Mouse (Mus musculus): ENCODE measurements around the gene 1700012A03Rik. TPM values are rescaled to one million over a fixed set of nuclear protein-coding genes. Genes with fewer than 3 reads are reported as not detected.

1700012A03Rik gene
- total and polyA plus RNA-seq, 3 experiments, result not detected

DNA sequence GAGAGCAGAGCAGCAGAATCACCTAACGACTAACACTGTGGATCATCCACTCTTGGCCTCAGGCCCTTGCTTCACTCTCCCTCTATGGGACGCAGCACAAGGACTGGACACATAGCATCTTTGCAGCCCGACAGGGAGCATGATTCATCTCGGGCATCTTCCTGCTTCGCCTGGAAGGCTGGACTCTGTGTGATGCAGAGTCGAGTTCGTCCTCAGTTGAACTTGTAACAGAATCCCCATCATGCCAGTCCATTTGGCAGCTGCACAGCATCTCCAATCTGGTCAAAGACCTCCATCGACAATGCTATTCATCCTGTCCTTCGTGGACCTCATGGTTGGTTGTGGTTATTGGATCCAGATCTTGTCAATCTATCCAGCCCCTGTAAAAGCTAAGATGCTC, 11.2 kb downstream of the 1700012A03Rik start:
- no peak overlapping the region for H3K4me3 ChIP-seq (replicated peaks in 1 of 3; ENCODE audit: low read depth in 2 of 3, low read length in 2 of 3, poor library complexity in 1 of 3)
- H3K4me1 ChIP-seq (ENCODE audit: control insufficient read depth in 1 of 2, insufficient read depth in 2 of 2), result no peaks in the 10 kb centered on the region
- no peaks in the 10 kb centered on the region for H3K9me3 ChIP-seq (replicated peaks; ENCODE audit: low read length)
- no peak for DNase-seq (ENCODE audit: extremely low read depth)
- H3K27me3 ChIP-seq (replicated peaks), result peaks cover 91% of the 10 kb centered on the region
- in situ Hi-C loops (cut with MboI; ENCODE audit: low pct_ligation_motif_present, low pct_unique_long_range_greater_than_20kb, low sequenced_read_pairs), result no loop called here
- TF ChIP-seq POLR2A (IDR thresholded peaks at IDR 0.05; ENCODE audit: low read depth, low read length), result no peak
- H3K9ac ChIP-seq (ENCODE audit: insufficient read depth, low read depth), result no peak overlapping the region
- no peak overlapping the region for H3K27ac ChIP-seq (ENCODE audit: insufficient read depth, low read depth)
- H3K79me2 ChIP-seq (replicated peaks; ENCODE audit: control insufficient read depth, extremely low read depth, insufficient read depth, poor library complexity, severe bottlenecking), result no peaks in the 10 kb centered on the region
- H3K4me2 ChIP-seq (ENCODE audit: insufficient read depth, low read depth, poor library complexity, severe bottlenecking), result no peak overlapping the region
- dilution Hi-C loops (cut with MboI; ENCODE audit: extremely low pct_ligation_motif_present, extremely low pct_unique_long_range_greater_than_20kb, low sequenced_read_pairs), result no loop called here
- H3K36me3 ChIP-seq (replicated peaks in 1 of 2; ENCODE audit: control insufficient read depth in 1 of 2, insufficient read depth in 1 of 2, low read length in 1 of 2), result no peaks in the 10 kb centered on the region

DNA sequence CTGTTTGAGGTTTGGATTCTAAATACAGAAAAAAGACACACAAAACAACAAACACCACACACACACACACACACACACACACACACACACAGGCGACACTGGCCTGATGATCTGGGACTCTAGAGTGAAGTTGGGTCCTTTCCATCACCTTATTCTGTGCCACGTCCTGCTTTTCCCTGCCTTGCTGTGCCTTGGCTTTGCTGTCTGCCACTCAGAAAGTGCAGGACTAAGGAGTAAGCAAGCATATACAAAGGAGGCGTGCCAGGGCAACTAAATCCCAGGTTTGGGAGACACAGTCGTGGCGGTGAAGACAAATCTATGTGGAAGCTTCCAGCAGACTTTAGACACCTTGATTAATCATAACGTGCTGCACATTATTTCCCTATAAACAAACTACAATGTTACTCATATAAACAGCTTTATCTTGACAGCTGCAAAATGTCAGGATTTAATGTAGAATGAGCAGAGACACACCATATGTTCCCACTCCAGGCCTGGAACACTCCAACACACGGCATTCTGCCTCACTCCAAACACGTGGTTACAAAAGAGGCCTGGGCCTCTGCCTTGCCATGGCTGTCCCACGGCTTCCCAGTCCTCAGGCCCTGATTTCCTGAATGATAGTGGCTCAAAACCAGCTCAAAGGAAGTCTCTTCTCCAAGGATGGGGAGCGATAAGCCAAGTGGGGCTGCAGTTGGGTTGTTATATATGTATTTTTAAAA, 15.9 kb downstream of the 1700012A03Rik start:
- dilution Hi-C loops (cut with MboI; ENCODE audit: extremely low pct_ligation_motif_present, extremely low pct_unique_long_range_greater_than_20kb, low sequenced_read_pairs), result no loop called here
- in situ Hi-C loops (cut with MboI; ENCODE audit: low pct_ligation_motif_present, low pct_unique_long_range_greater_than_20kb, low sequenced_read_pairs), result no loop called here

DNA sequence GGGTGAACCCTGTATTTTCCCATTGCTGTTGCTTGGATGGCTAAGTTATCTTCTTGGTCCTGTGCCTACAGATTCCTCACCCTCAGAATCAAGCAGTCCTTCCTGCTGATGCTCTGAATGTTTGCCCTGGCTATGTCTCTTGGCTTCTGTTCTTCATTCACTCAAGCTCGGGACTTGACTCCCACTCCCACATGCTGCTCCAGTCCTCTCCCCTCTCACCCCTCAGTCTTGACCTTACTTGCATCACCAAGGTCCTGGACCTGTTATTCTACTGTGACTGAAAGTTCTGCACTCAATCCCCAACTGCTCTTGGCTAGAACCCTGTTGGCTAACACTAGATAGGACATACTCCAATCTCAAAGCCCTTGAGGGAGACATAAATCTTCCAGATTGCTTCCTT, 22.1 kb downstream of the 1700012A03Rik start:
- no peak overlapping the region for H3K9ac ChIP-seq (ENCODE audit: insufficient read depth, low read depth)
- H3K9me3 ChIP-seq (replicated peaks; ENCODE audit: low read length), result no peaks in the 10 kb centered on the region
- TF ChIP-seq CTCF (conservative IDR thresholded peaks at IDR 0.05 in 1 of 2, IDR thresholded peaks at IDR 0.05 in 1 of 2; ENCODE audit: low read depth in 2 of 2, low read length in 2 of 2) (no peak), NRF1 (IDR thresholded peaks at IDR 0.05; ENCODE audit: low read depth, low read length) (no peak), RCOR1 (conservative IDR thresholded peaks at IDR 0.05; ENCODE audit: low read depth, low read length) (no peak), SMC3 (IDR thresholded peaks at IDR 0.05; ENCODE audit: low read depth, low read length) (no peak), MAX (IDR thresholded peaks at IDR 0.05; ENCODE audit: low read length) (no peak), PAX5 (IDR thresholded peaks at IDR 0.05; ENCODE audit: low read length) (no peak), GABPA (IDR thresholded peaks at IDR 0.05; ENCODE audit: insufficient replicate concordance, low read depth, low read length) (no peak), MXI1 (IDR thresholded peaks at IDR 0.05; ENCODE audit: low read depth, low read length) (no peak), JUN (IDR thresholded peaks at IDR 0.05; ENCODE audit: insufficient read depth, low read depth, low read length) (no peak), USF2 (conservative IDR thresholded peaks at IDR 0.05; ENCODE audit: low read depth, low read length) (no peak), TBP (conservative IDR thresholded peaks at IDR 0.05; ENCODE audit: low read depth, low read length) (no peak), KAT2A (IDR thresholded peaks at IDR 0.05; ENCODE audit: insufficient replicate concordance, low read length) (no peak)
- no peak overlapping the region for H3K4me2 ChIP-seq (ENCODE audit: insufficient read depth, low read depth, poor library complexity, severe bottlenecking)
- H3K4me3 ChIP-seq (replicated peaks in 1 of 3; ENCODE audit: low read depth in 2 of 3, low read length in 2 of 3, poor library complexity in 1 of 3), result no peak overlapping the region
- no peak for DNase-seq (ENCODE audit: extremely low read depth)
- in situ Hi-C loops (cut with MboI; ENCODE audit: low pct_ligation_motif_present, low pct_unique_long_range_greater_than_20kb, low sequenced_read_pairs) (no loop called here), dilution Hi-C loops (cut with MboI; ENCODE audit: extremely low pct_ligation_motif_present, extremely low pct_unique_long_range_greater_than_20kb, low sequenced_read_pairs) (no loop called here)
- no peaks in the 10 kb centered on the region for H3K79me2 ChIP-seq (replicated peaks; ENCODE audit: control insufficient read depth, extremely low read depth, insufficient read depth, poor library complexity, severe bottlenecking)
- H3K4me1 ChIP-seq (ENCODE audit: control insufficient read depth in 1 of 2, insufficient read depth in 2 of 2), result no peaks in the 10 kb centered on the region
- H3K27me3 ChIP-seq (replicated peaks), result peaks cover 94% of the 10 kb centered on the region
- no peaks in the 10 kb centered on the region for H3K36me3 ChIP-seq (replicated peaks in 1 of 2; ENCODE audit: control insufficient read depth in 1 of 2, insufficient read depth in 1 of 2, low read length in 1 of 2)
- no peak overlapping the region for H3K27ac ChIP-seq (ENCODE audit: insufficient read depth, low read depth)

More for the DNA sequence above, 15.9 kb downstream of the 1700012A03Rik start:
- Histone ChIP-seq H3K4me3 (replicated peaks in 1 of 3; ENCODE audit: low read depth in 2 of 3, low read length in 2 of 3, poor library complexity in 1 of 3) (no peak overlapping the region), H3K79me2 (replicated peaks; ENCODE audit: control insufficient read depth, extremely low read depth, insufficient read depth, poor library complexity, severe bottlenecking) (no peaks in the 10 kb centered on the region), H3K9ac (ENCODE audit: insufficient read depth, low read depth) (no peak overlapping the region), H3K4me2 (ENCODE audit: insufficient read depth, low read depth, poor library complexity, severe bottlenecking) (no peak overlapping the region), H3K36me3 (replicated peaks in 1 of 2; ENCODE audit: control insufficient read depth in 1 of 2, insufficient read depth in 1 of 2, low read length in 1 of 2) (no peaks in the 10 kb centered on the region), H3K4me1 (ENCODE audit: control insufficient read depth in 1 of 2, insufficient read depth in 2 of 2) (no peaks in the 10 kb centered on the region), H3K9me3 (replicated peaks; ENCODE audit: low read length) (no peaks in the 10 kb centered on the region), H3K27ac (ENCODE audit: insufficient read depth, low read depth) (no peak overlapping the region), H3K27me3 (replicated peaks) (peaks cover 93% of the 10 kb centered on the region)
- no peak for TF ChIP-seq MAX (IDR thresholded peaks at IDR 0.05; ENCODE audit: low read length)
- no peak for TF ChIP-seq IRF4 (IDR thresholded peaks at IDR 0.05; ENCODE audit: low read depth, low read length)
- no peak for TF ChIP-seq EP300 (IDR thresholded peaks at IDR 0.05; ENCODE audit: low read length)
- no peak for TF ChIP-seq TBP (conservative IDR thresholded peaks at IDR 0.05; ENCODE audit: low read depth, low read length)
- TF ChIP-seq MYC (IDR thresholded peaks at IDR 0.05; ENCODE audit: low read depth, low read length), result no peak
- TF ChIP-seq MXI1 (IDR thresholded peaks at IDR 0.05; ENCODE audit: low read depth, low read length), result no peak
- TF ChIP-seq SMC3 (IDR thresholded peaks at IDR 0.05; ENCODE audit: low read depth, low read length), result no peak
- no peak for TF ChIP-seq JUN (IDR thresholded peaks at IDR 0.05; ENCODE audit: insufficient read depth, low read depth, low read length)
- no peak for TF ChIP-seq ETS1 (conservative IDR thresholded peaks at IDR 0.05; ENCODE audit: low read depth, low read length)
- TF ChIP-seq GABPA (IDR thresholded peaks at IDR 0.05; ENCODE audit: insufficient replicate concordance, low read depth, low read length), result no peak
- TF ChIP-seq NRF1 (IDR thresholded peaks at IDR 0.05; ENCODE audit: low read depth, low read length), result no peak
- no peak for TF ChIP-seq ZMIZ1 (IDR thresholded peaks at IDR 0.05; ENCODE audit: low read depth, low read length)
- TF ChIP-seq MEF2A (IDR thresholded peaks at IDR 0.05; ENCODE audit: borderline replicate concordance, low read depth, low read length), result no peak
- DNase-seq (ENCODE audit: extremely low read depth), result no peak

Data from CH12.LX (cell line).